Mouse (Mus musculus): ENCODE measurements around the gene Ptgir. TPM values are rescaled to one million over a fixed set of nuclear protein-coding genes. Genes with fewer than 3 reads are reported as not detected.
"Not testable (repeated sequence)": the region's sequence is repeated elsewhere in the genome, so short reads cannot be mapped to it uniquely, and the experiment has no call there.

Gene Ptgir
- polyA plus RNA-seq, 1 experiment from 2014 or later: 0.44 TPM

DNA sequence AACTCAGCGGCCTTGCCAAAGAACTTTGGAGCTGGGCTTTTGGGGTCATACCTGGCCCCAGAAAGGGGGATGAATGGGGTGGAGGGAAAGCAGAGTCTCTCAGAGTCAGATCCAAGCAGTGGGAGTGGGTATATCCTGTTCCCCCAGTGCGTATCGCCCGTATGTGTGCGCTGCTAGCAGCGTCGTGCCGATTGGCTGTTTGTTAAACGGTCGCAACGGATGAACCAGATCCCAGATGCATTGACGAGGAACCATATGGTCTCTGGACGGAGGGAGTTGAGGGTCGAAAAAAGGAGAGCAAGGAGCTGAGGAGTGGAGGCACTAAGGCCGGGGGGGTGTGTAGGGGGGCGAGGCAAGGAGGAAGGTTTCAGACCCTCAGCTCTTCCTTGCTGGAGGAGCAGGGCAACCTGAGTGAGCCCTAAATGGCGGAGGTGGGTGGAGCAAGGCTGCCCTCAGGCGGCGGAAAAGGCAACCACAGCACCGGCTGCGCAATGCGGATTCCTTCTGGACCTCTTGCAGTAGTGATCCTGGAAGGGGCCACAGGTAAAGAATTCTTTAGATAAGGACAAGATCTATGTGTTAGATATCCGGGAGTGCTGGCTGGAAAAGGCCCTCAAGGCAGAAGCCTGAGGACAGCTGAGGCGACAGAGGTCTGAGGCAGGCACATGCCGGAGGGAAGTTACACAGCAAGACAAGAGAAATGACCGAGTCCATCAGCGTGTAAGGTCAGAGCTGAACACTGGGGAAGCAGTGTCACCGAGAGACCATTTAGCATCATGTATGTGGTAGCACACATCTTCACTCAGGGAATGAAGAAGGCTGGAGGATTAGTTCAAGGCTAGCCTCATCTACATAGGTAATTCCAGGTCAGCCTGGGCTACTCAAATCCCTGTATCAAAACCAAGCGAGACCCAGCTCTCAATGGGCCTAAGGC is 43.9 kb downstream of the Ptgir start:
- Histone ChIP-seq H3K9ac (ENCODE audit: low read length) (peak overlapping the region; percentile 31; the same call in 1 of the 2 replicates), H3K4me2 (ENCODE audit: low read depth, severe bottlenecking) (peak overlapping the region; percentile 51), H3K9me3 (ENCODE audit: control insufficient read depth, low read length) (no peaks in the 10 kb centered on the region), H3K4me3 (ENCODE audit: low read depth, low read length) (peak overlapping the region; percentile 14; the same call in 1 of the 2 replicates), H3K27ac (replicated peaks; ENCODE audit: low read depth, low read length) (no peak overlapping the region), H3K27me3 (ENCODE audit: control insufficient read depth, insufficient read depth, low read length) (peaks cover 46% of the 10 kb centered on the region), H3K4me1 (ENCODE audit: control insufficient read depth, insufficient read depth, low read length) (peaks cover 27% of the 10 kb centered on the region), H3K36me3 (ENCODE audit: control insufficient read depth, insufficient read depth, low read length) (no peaks in the 10 kb centered on the region)
- WGBS: 12% methylated on average over 29 of the region's 29 CpGs
- DNase-seq (ENCODE audit: low spot score) (peak; percentile 91), ATAC-seq (ENCODE audit: insufficient number of reproducible peaks, low FRiP score, low TSS enrichment, low read depth) (peak; percentile 57)

DNA sequence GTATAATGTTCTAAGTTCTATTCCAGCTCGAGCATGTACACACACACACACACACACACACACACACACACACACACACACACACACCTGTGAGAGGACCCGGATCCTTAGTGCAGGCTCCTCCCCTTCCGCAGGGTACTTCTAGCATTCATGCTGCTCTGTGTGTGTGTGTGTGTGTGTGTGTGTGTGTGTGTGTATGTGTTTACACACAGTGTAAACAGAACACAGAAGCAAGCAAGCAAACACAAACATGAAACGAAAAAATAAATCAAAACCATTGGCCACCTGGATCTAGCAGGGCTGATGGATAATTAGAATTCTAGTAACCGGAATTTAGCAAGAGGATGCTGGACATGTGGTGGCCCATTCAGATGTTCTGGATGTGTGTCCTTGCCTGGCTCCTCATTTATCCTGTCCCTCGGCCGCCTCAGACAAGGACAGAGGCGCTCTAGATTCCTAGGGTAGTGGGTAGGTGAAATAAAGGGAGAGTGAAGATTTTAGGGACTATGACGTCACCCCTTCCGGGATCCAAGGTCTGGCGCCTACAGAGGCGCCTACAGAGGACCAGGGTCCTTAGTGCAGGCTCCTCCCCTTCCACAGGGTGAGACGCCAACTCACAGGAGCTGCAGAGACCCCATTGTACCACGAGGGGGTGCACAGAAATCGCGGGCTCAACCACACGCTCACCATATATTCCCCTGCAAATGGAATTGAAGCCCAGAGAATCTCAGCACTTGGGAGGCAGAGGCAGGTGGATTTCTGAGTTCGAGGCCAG is 44.8 kb downstream of the Ptgir start:
- peaks cover 38% of the 10 kb centered on the region for H3K27me3 ChIP-seq (ENCODE audit: control insufficient read depth, insufficient read depth, low read length)
- no peaks in the 10 kb centered on the region for H3K9me3 ChIP-seq (ENCODE audit: control insufficient read depth, low read length)
- H3K27ac ChIP-seq (replicated peaks; ENCODE audit: low read depth, low read length): no peak overlapping the region
- 27% methylated on average over 18 of the region's 18 CpGs for WGBS
- ATAC-seq (ENCODE audit: insufficient number of reproducible peaks, low FRiP score, low TSS enrichment, low read depth) (peak; percentile 70), DNase-seq (ENCODE audit: low spot score) (peak; percentile 91)
- H3K4me3 ChIP-seq (ENCODE audit: low read depth, low read length): no peak overlapping the region
- no peak overlapping the region for H3K9ac ChIP-seq (ENCODE audit: low read length)
- no peak overlapping the region for H3K4me2 ChIP-seq (ENCODE audit: low read depth, severe bottlenecking)
- H3K4me1 ChIP-seq (ENCODE audit: control insufficient read depth, insufficient read depth, low read length): peaks cover 23% of the 10 kb centered on the region
- no peaks in the 10 kb centered on the region for H3K36me3 ChIP-seq (ENCODE audit: control insufficient read depth, insufficient read depth, low read length)

DNA sequence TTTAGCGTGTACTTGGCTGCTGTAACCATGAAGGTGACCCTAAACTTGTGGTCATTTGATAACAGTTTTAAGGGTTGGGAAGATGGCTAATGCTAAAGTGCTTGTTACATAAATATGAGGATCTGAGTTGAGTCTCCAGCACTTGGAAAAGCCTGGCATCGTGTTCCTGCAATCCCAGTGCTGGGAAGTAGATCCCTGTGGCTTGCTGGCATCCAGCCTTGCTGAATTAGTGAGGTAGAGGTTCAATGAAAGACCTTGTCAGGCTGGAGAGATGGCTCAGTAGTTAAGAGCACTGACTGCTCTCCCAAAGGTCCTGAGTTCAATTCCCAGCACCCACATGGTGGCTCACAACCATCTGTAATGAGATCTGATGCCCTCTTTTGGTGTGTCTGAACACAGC is 47.5 kb downstream of the Ptgir start:
- not testable (repeated sequence) for H3K9me3 ChIP-seq (ENCODE audit: control insufficient read depth, low read length); H3K4me2 ChIP-seq (ENCODE audit: low read depth, severe bottlenecking); H3K9ac ChIP-seq (ENCODE audit: low read length); H3K4me1 ChIP-seq (ENCODE audit: control insufficient read depth, insufficient read depth, low read length); H3K36me3 ChIP-seq (ENCODE audit: control insufficient read depth, insufficient read depth, low read length); H3K4me3 ChIP-seq (ENCODE audit: low read depth, low read length); DNase-seq (ENCODE audit: low spot score); H3K27ac ChIP-seq (replicated peaks; ENCODE audit: low read depth, low read length); ATAC-seq (ENCODE audit: insufficient number of reproducible peaks, low FRiP score, low TSS enrichment, low read depth)
- 59% methylated on average over 2 of the region's 2 CpGs for WGBS
- H3K27me3 ChIP-seq (ENCODE audit: control insufficient read depth, insufficient read depth, low read length): peaks cover 10% of the 10 kb centered on the region

DNA sequence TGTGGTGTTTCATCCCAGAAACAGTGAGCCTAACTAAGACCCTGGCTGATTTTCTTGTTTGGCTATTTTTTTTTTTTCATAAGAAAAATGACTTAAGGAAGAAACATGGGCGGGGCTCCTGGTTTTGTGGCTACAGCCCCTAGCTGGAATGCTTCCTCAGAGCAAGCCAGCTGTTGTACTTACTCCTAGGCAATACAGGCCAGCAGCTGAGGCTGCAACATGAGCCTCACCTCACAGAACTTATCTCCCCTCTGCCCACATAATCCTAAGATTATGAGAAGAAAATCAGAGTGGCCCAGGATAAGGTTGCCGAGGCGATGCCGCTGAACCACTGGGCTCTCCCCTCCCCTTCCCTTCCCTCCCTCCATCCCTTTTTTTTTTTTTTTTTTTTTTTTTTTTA is 49.4 kb downstream of the Ptgir start:
- peaks cover 5% of the 10 kb centered on the region for H3K4me1 ChIP-seq (ENCODE audit: control insufficient read depth, insufficient read depth, low read length)
- no peaks in the 10 kb centered on the region for H3K36me3 ChIP-seq (ENCODE audit: control insufficient read depth, insufficient read depth, low read length)
- no peaks in the 10 kb centered on the region for H3K9me3 ChIP-seq (ENCODE audit: control insufficient read depth, low read length)
- no peak overlapping the region for H3K9ac ChIP-seq (ENCODE audit: low read length)
- H3K4me2 ChIP-seq (ENCODE audit: low read depth, severe bottlenecking): no peak overlapping the region
- WGBS: 89% methylated on average over 4 of the region's 4 CpGs
- no peak overlapping the region for H3K4me3 ChIP-seq (ENCODE audit: low read depth, low read length)
- DNase-seq (ENCODE audit: low spot score) (no peak), ATAC-seq (ENCODE audit: insufficient number of reproducible peaks, low FRiP score, low TSS enrichment, low read depth) (no peak)
- H3K27ac ChIP-seq (replicated peaks; ENCODE audit: low read depth, low read length): no peak overlapping the region
- H3K27me3 ChIP-seq (ENCODE audit: control insufficient read depth, insufficient read depth, low read length): no peaks in the 10 kb centered on the region

DNA sequence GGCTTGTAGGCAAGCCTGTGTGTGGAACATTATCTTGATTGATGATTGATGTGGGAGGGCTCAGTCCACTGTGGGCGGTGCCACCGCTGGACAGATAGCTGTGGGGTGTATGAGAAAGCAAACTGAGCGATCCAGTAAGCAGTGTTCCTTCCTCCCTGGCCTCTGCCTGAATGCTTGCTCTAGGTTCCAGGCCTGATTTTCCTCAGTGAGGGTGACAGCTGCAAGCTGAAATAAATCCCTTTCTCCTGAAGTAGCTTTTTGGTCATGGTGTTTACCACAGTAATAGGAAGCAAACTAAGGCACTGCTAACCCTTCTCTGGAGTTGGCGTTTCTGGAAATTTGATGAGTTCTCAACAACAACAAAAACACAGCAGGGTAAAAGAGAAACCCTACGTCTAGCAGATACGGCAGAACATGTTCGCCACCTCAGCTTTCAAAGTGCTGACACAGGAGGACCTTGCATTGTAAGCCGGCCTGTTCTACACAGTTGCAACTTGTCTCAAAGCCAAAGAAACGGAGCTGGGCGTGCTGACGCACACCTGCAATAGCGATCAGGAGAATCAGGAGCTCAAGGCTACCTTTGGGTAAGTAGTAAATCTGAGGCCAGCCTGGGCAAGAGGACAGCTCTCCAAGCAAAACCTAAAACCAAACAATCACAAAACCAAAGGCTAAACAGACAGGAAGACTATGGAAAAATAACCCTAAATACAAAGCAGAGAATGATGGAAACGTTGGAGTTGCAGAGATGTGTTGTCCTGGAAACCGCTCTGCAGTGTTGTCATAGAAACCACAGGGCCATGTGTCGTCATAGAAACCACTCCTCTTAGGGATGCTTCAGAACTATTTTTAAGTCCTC is 50.3 kb downstream of the Ptgir start:
- H3K36me3 ChIP-seq (ENCODE audit: control insufficient read depth, insufficient read depth, low read length): no peaks in the 10 kb centered on the region
- 71% methylated on average over 15 of the region's 15 CpGs for WGBS
- H3K4me3 ChIP-seq (ENCODE audit: low read depth, low read length): no peak overlapping the region
- H3K27me3 ChIP-seq (ENCODE audit: control insufficient read depth, insufficient read depth, low read length): no peaks in the 10 kb centered on the region
- ATAC-seq (ENCODE audit: insufficient number of reproducible peaks, low FRiP score, low TSS enrichment, low read depth): no peak
- H3K4me1 ChIP-seq (ENCODE audit: control insufficient read depth, insufficient read depth, low read length): peaks cover 5% of the 10 kb centered on the region
- no peak overlapping the region for H3K9ac ChIP-seq (ENCODE audit: low read length)
- no peaks in the 10 kb centered on the region for H3K9me3 ChIP-seq (ENCODE audit: control insufficient read depth, low read length)
- DNase-seq (ENCODE audit: low spot score): no peak
- H3K27ac ChIP-seq (replicated peaks; ENCODE audit: low read depth, low read length): no peak overlapping the region
- no peak overlapping the region for H3K4me2 ChIP-seq (ENCODE audit: low read depth, severe bottlenecking)

DNA sequence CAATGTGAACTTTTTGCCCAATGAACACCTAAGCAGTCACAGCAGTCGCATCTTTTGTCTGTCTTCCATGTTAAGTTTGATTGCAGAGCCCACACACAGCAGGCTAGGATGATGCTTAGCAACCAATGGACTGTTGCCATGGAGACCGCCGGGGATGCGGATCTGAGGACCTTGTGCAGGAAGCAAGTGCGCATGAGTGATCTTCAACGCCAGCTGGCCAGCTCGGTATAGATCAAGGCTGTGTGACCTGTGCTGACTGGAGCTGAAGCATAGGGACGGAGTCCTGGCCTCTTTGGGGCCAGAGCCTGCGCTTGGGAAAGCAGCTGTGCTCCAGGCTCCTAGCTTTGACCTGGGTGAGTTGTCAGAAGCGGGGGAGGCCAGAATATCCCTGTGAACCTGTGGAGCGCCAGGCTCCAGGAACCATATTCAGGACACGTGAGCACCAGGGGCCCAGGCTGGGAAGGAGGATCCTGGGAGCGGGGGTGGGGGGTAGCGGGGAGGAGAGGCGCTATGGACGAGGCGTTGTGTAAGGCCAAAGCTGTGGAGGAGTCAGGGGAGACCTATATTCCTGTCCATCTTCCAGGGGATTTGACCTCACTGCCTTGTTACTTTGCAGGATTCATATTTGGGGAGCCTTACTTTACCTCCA is 53.4 kb downstream of the Ptgir start, which contains the start of gene Pnmal1:
Gene Pnmal1, plus strand, starts transcription at position 141 of the 649 bp plus-strand sequence.
- Histone ChIP-seq H3K36me3 (ENCODE audit: control insufficient read depth, insufficient read depth, low read length) (no peaks in the 10 kb centered on the region), H3K9ac (ENCODE audit: low read length) (no peak within 1 kb of the TSS), H3K9me3 (ENCODE audit: control insufficient read depth, low read length) (no peaks in the 10 kb centered on the region), H3K4me2 (ENCODE audit: low read depth, severe bottlenecking) (peak within 1 kb of the TSS; percentile 42), H3K27me3 (ENCODE audit: control insufficient read depth, insufficient read depth, low read length) (no peaks in the 10 kb centered on the region), H3K27ac (replicated peaks; ENCODE audit: low read depth, low read length) (no peak within 1 kb of the TSS), H3K4me3 (ENCODE audit: low read depth, low read length) (no peak within 1 kb of the TSS), H3K4me1 (ENCODE audit: control insufficient read depth, insufficient read depth, low read length) (peaks cover 5% of the 10 kb centered on the region)
- WGBS: 28% methylated on average over 17 of the region's 17 CpGs
- ATAC-seq (ENCODE audit: insufficient number of reproducible peaks, low FRiP score, low TSS enrichment, low read depth) (peak; percentile 79), DNase-seq (ENCODE audit: low spot score) (peak; percentile 86)

Data from limb, embryonic 11.5 days (tissue).